Mouse (Mus musculus): ENCODE measurements at regions not wholly inside any gene's neighbourhood (a gene's known extent, or its start where the extent isn't known, plus 50 kb on each side); places are given as distances from the start of the nearest gene placed in this dataset.

- 80% methylated on average over 2 of the region's 2 CpGs for WGBS
- H3K4me3 ChIP-seq, result no peak overlapping the region
- no peak overlapping the region for H3K4me2 ChIP-seq
- no peak overlapping the region for H3K27ac ChIP-seq (ENCODE audit: poor library complexity, severe bottlenecking)
- peaks cover 10% of the 10 kb centered on the region for H3K4me1 ChIP-seq (replicated peaks)
- no peak for ATAC-seq (ENCODE audit: insufficient number of reproducible peaks, low FRiP score)
- no peaks in the 10 kb centered on the region for H3K27me3 ChIP-seq (replicated peaks)
- H3K9ac ChIP-seq, result no peak overlapping the region
- no peaks in the 10 kb centered on the region for H3K9me3 ChIP-seq (replicated peaks)
- H3K36me3 ChIP-seq, result no peaks in the 10 kb centered on the region
These were observed 170.6 kb downstream of the Eipr1 start for GRCm38 (mm10) chr12:28922236-28922635.

GRCm38 (mm10) chr12:28925206-28925605, 173.6 kb downstream of the Eipr1 start:
- H3K4me3 ChIP-seq, result no peak overlapping the region
- no peak overlapping the region for H3K4me2 ChIP-seq
- no peak for ATAC-seq (ENCODE audit: insufficient number of reproducible peaks, low FRiP score)
- no peaks in the 10 kb centered on the region for H3K27me3 ChIP-seq (replicated peaks)
- no peak overlapping the region for H3K9ac ChIP-seq
- peaks cover 10% of the 10 kb centered on the region for H3K4me1 ChIP-seq (replicated peaks)
- H3K9me3 ChIP-seq (replicated peaks), result no peaks in the 10 kb centered on the region
- H3K27ac ChIP-seq (ENCODE audit: poor library complexity, severe bottlenecking), result no peak overlapping the region
- no peaks in the 10 kb centered on the region for H3K36me3 ChIP-seq
- 42% methylated on average over 4 of the region's 4 CpGs for WGBS

GRCm38 (mm10) chr12:28939936-28940335, 188.3 kb downstream of the Eipr1 start:
- ATAC-seq (ENCODE audit: insufficient number of reproducible peaks, low FRiP score), result no peak

GRCm38 (mm10) chr12:28948889-28949288, 197.3 kb downstream of the Eipr1 start:
- H3K4me1 ChIP-seq (replicated peaks), result no peaks in the 10 kb centered on the region
- 64% methylated on average over 9 of the region's 9 CpGs for WGBS
- no peaks in the 10 kb centered on the region for H3K27me3 ChIP-seq (replicated peaks)
- H3K27ac ChIP-seq (ENCODE audit: poor library complexity, severe bottlenecking), result no peak overlapping the region
- peaks cover 12% of the 10 kb centered on the region for H3K9me3 ChIP-seq (replicated peaks)
- no peak overlapping the region for H3K9ac ChIP-seq
- no peak for ATAC-seq (ENCODE audit: insufficient number of reproducible peaks, low FRiP score)
- H3K4me2 ChIP-seq, result no peak overlapping the region
- no peaks in the 10 kb centered on the region for H3K36me3 ChIP-seq
- no peak overlapping the region for H3K4me3 ChIP-seq

More at GRCm38 (mm10) chr12:28939936-28940335, 188.3 kb downstream of the Eipr1 start:
- no peak overlapping the region for H3K4me2 ChIP-seq
- no peaks in the 10 kb centered on the region for H3K36me3 ChIP-seq
- H3K4me3 ChIP-seq, result no peak overlapping the region
- no peaks in the 10 kb centered on the region for H3K9me3 ChIP-seq (replicated peaks)
- WGBS, result 62% methylated on average over 7 of the region's 7 CpGs
- H3K9ac ChIP-seq, result no peak overlapping the region
- peaks cover 4% of the 10 kb centered on the region for H3K4me1 ChIP-seq (replicated peaks)
- no peaks in the 10 kb centered on the region for H3K27me3 ChIP-seq (replicated peaks)
- no peak overlapping the region for H3K27ac ChIP-seq (ENCODE audit: poor library complexity, severe bottlenecking)

GRCm38 (mm10) chr12:28949307-28949706, 197.7 kb downstream of the Eipr1 start:
- H3K27ac ChIP-seq (ENCODE audit: poor library complexity, severe bottlenecking), result no peak overlapping the region
- no peak overlapping the region for H3K4me2 ChIP-seq
- H3K4me3 ChIP-seq, result no peak overlapping the region
- no peaks in the 10 kb centered on the region for H3K36me3 ChIP-seq
- no peaks in the 10 kb centered on the region for H3K4me1 ChIP-seq (replicated peaks)
- peaks cover 12% of the 10 kb centered on the region for H3K9me3 ChIP-seq (replicated peaks)
- WGBS, result 79% methylated on average over 10 of the region's 10 CpGs
- H3K9ac ChIP-seq, result no peak overlapping the region
- no peak for ATAC-seq (ENCODE audit: insufficient number of reproducible peaks, low FRiP score)
- H3K27me3 ChIP-seq (replicated peaks), result no peaks in the 10 kb centered on the region

GRCm38 (mm10) chr12:28957155-28957554, 205.6 kb downstream of the Eipr1 start:
- Histone ChIP-seq H3K9ac (no peak overlapping the region), H3K27me3 (replicated peaks) (no peaks in the 10 kb centered on the region), H3K36me3 (no peaks in the 10 kb centered on the region), H3K4me1 (replicated peaks) (no peaks in the 10 kb centered on the region), H3K9me3 (replicated peaks) (peaks cover 16% of the 10 kb centered on the region), H3K4me3 (no peak overlapping the region), H3K4me2 (no peak overlapping the region), H3K27ac (ENCODE audit: poor library complexity, severe bottlenecking) (no peak overlapping the region)
- WGBS, result 71% methylated on average over 1 of the region's 1 CpGs
- ATAC-seq (ENCODE audit: insufficient number of reproducible peaks, low FRiP score), result no peak

- Histone ChIP-seq H3K27me3 (replicated peaks) (no peaks in the 10 kb centered on the region), H3K36me3 (no peaks in the 10 kb centered on the region), H3K9ac (no peak overlapping the region), H3K27ac (ENCODE audit: poor library complexity, severe bottlenecking) (no peak overlapping the region), H3K4me3 (no peak overlapping the region), H3K4me1 (replicated peaks) (no peaks in the 10 kb centered on the region), H3K4me2 (no peak overlapping the region), H3K9me3 (replicated peaks) (0 out of 2 replicates have a peak, but pooled peaks cover 6% of the 10 kb centered on the region)
- ATAC-seq (ENCODE audit: insufficient number of reproducible peaks, low FRiP score), result no peak
- 58% methylated on average over 1 of the region's 1 CpGs for WGBS
These were observed 207.1 kb downstream of the Eipr1 start for GRCm38 (mm10) chr12:28958661-28959060.

GRCm38 (mm10) chr12:28969671-28970379, 218.2 kb downstream of the Eipr1 start:
- H3K36me3 ChIP-seq, result no peaks in the 10 kb centered on the region
- no peaks in the 10 kb centered on the region for H3K27me3 ChIP-seq (replicated peaks)
- no peak overlapping the region for H3K4me2 ChIP-seq
- H3K4me1 ChIP-seq (replicated peaks), result no peaks in the 10 kb centered on the region
- H3K9ac ChIP-seq, result no peak overlapping the region
- H3K9me3 ChIP-seq (replicated peaks), result peaks cover 5% of the 10 kb centered on the region; the same call in 1 of the 2 replicates
- ATAC-seq (ENCODE audit: insufficient number of reproducible peaks, low FRiP score), result no peak
- no peak overlapping the region for H3K27ac ChIP-seq (ENCODE audit: poor library complexity, severe bottlenecking)
- 64% methylated on average over 2 of the region's 2 CpGs for WGBS
- H3K4me3 ChIP-seq, result no peak overlapping the region

GRCm38 (mm10) chr12:28974571-28975041, 223.0 kb downstream of the Eipr1 start:
- H3K27ac ChIP-seq (ENCODE audit: poor library complexity, severe bottlenecking), result no peak overlapping the region
- ATAC-seq (ENCODE audit: insufficient number of reproducible peaks, low FRiP score), result no peak
- no peaks in the 10 kb centered on the region for H3K36me3 ChIP-seq
- WGBS, result 76% methylated on average over 6 of the region's 6 CpGs
- H3K9ac ChIP-seq, result no peak overlapping the region
- H3K4me3 ChIP-seq, result no peak overlapping the region
- no peak overlapping the region for H3K4me2 ChIP-seq
- H3K4me1 ChIP-seq (replicated peaks), result no peaks in the 10 kb centered on the region
- H3K9me3 ChIP-seq (replicated peaks), result peaks cover 5% of the 10 kb centered on the region; the same call in 1 of the 2 replicates
- H3K27me3 ChIP-seq (replicated peaks), result no peaks in the 10 kb centered on the region

GRCm38 (mm10) chr12:28975249-28975648, 223.6 kb downstream of the Eipr1 start:
- H3K4me1 ChIP-seq (replicated peaks), result no peaks in the 10 kb centered on the region
- no peak overlapping the region for H3K27ac ChIP-seq (ENCODE audit: poor library complexity, severe bottlenecking)
- 88% methylated on average over 5 of the region's 5 CpGs for WGBS
- H3K27me3 ChIP-seq (replicated peaks), result no peaks in the 10 kb centered on the region
- H3K9me3 ChIP-seq (replicated peaks), result peaks cover 5% of the 10 kb centered on the region; the same call in 1 of the 2 replicates
- H3K9ac ChIP-seq, result no peak overlapping the region
- ATAC-seq (ENCODE audit: insufficient number of reproducible peaks, low FRiP score), result no peak; the same call in 1 of the 2 replicates
- H3K4me3 ChIP-seq, result no peak overlapping the region
- H3K36me3 ChIP-seq, result no peaks in the 10 kb centered on the region
- no peak overlapping the region for H3K4me2 ChIP-seq

- Histone ChIP-seq H3K27me3 (replicated peaks) (no peaks in the 10 kb centered on the region), H3K9ac (no peak overlapping the region), H3K4me1 (replicated peaks) (no peaks in the 10 kb centered on the region), H3K9me3 (replicated peaks) (no peaks in the 10 kb centered on the region), H3K4me3 (no peak overlapping the region), H3K27ac (ENCODE audit: poor library complexity, severe bottlenecking) (no peak overlapping the region), H3K36me3 (no peaks in the 10 kb centered on the region), H3K4me2 (no peak overlapping the region)
- WGBS, result 65% methylated on average over 7 of the region's 7 CpGs
- ATAC-seq (ENCODE audit: insufficient number of reproducible peaks, low FRiP score), result no peak
These were observed 228.1 kb downstream of the Eipr1 start for GRCm38 (mm10) chr12:28979679-28980078.

GRCm38 (mm10) chr12:28986214-28986613, 234.6 kb downstream of the Eipr1 start:
- Histone ChIP-seq H3K36me3 (no peaks in the 10 kb centered on the region), H3K27ac (ENCODE audit: poor library complexity, severe bottlenecking) (no peak overlapping the region), H3K4me1 (replicated peaks) (no peaks in the 10 kb centered on the region), H3K27me3 (replicated peaks) (no peaks in the 10 kb centered on the region), H3K4me2 (no peak overlapping the region), H3K9ac (no peak overlapping the region), H3K4me3 (no peak overlapping the region), H3K9me3 (replicated peaks) (no peaks in the 10 kb centered on the region)
- 79% methylated on average over 7 of the region's 7 CpGs for WGBS
- no peak for ATAC-seq (ENCODE audit: insufficient number of reproducible peaks, low FRiP score)
